Mouse (Mus musculus): ENCODE data around the gene Rasgef1a. TPM values are rescaled to one million over a fixed set of nuclear protein-coding genes. Genes with fewer than 3 reads are reported as not detected.

Gene Rasgef1a
- polyA plus RNA-seq, 1 experiment from 2014 or later, result 0.05 TPM

DNA sequence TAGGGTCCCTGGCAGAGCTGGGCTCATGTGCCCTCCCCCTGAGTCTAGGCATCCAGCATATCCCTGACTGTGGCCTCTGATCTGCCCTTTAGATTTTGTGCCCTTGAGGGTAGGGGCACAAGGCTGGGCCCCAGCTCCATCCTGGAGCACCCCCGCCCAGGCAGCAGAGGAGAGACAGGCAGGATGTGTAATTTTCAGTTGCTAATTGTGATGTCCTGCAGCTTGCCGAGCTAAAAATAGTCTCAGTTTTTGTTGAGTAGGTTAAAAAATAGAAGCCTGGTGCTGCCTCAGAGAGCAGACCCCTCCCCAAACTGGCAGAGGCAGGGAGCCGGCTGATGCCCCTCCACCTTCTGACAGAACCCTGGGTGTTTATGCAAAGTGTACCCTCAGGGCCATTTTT is 62.9 kb downstream of the Rasgef1a start:
- no peaks in the 10 kb centered on the region for H3K27me3 ChIP-seq
- WGBS (ENCODE audit: insufficient replicate concordance), result 35% methylated on average over 3 of the region's 3 CpGs
- no peak overlapping the region for H3K9ac ChIP-seq
- no peaks in the 10 kb centered on the region for H3K36me3 ChIP-seq (replicated peaks)
- no peak overlapping the region for H3K27ac ChIP-seq (replicated peaks)
- no peak overlapping the region for H3K4me2 ChIP-seq
- ATAC-seq (ENCODE audit: insufficient read depth), result no peak
- no peaks in the 10 kb centered on the region for H3K4me1 ChIP-seq (replicated peaks)
- H3K4me3 ChIP-seq (replicated peaks), result no peak overlapping the region
- H3K9me3 ChIP-seq (replicated peaks), result no peaks in the 10 kb centered on the region

DNA sequence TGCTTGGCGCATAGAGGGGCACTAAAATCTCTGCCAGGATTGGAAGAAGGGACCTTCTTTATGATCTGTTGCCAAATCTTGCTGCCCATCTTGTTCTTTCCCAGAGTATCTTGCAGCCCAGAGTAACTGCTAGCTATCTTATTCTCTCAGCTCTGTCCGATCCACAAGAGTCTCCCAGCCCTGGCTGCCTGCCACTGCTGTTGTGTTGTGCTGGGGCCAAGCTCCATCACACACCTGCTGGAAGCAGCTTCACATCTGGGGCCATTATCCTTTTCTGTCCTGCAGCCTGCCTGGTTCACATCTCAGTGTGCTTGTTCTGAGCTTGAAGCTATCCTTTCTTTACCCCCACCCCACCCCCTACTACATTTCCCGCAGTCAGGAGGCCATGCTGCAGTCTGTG is 65.0 kb downstream of the Rasgef1a start:
- H3K4me2 ChIP-seq, result no peak overlapping the region
- H3K9me3 ChIP-seq (replicated peaks), result no peaks in the 10 kb centered on the region
- H3K4me1 ChIP-seq (replicated peaks), result no peaks in the 10 kb centered on the region
- H3K27ac ChIP-seq (replicated peaks), result no peak overlapping the region
- no peak overlapping the region for H3K9ac ChIP-seq
- no peak for ATAC-seq (ENCODE audit: insufficient read depth)
- H3K36me3 ChIP-seq (replicated peaks), result no peaks in the 10 kb centered on the region
- H3K4me3 ChIP-seq (replicated peaks), result no peak overlapping the region
- WGBS (ENCODE audit: insufficient replicate concordance), result 63% methylated on average over 3 of the region's 3 CpGs
- H3K27me3 ChIP-seq, result no peaks in the 10 kb centered on the region

DNA sequence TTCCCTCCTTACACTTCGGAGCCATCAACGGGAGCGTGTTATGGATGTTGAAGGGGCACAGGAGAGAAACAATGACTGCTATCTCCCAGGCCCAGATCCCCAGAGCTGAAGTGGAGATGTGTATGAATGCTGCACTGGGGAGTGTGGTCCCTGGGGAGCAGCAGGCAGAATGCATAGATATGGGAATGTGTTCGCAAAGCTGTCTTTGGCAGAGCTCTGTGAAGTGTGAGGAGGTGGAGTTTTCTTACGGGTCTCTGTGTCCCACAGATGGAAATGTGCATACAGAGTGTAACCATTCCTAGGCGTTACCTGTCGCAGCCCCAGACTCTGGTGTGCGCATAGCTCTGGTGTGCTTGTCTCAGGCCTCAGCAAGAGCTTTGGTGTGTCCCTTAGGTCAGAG is 65.5 kb downstream of the Rasgef1a start:
- no peak overlapping the region for H3K9ac ChIP-seq
- WGBS (ENCODE audit: insufficient replicate concordance), result 80% methylated on average over 8 of the region's 8 CpGs

DNA sequence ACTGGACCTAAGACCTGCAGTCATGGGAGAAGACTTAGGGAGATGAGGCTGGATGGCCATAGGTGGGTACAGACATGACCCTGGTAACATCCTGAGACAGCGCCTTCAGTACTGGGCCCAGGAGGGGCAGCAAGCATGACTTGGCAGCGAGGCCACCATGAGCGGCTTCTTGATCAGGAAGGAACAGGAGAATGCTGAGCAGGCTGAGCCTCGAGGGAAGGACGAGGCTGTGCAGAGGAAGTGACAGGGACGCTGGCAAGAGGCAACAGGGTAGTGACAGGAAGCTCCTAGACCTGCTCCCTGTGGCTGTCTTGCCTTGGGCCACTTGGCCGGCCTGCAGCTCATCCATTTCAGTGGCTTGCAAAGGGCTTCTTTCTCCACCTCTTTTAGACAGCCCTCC is 66.2 kb downstream of the Rasgef1a start:
- H3K9ac ChIP-seq, result no peak overlapping the region
- no peak for ATAC-seq (ENCODE audit: insufficient read depth)
- H3K27me3 ChIP-seq, result no peaks in the 10 kb centered on the region
- H3K4me1 ChIP-seq (replicated peaks), result no peaks in the 10 kb centered on the region
- 35% methylated on average over 7 of the region's 7 CpGs for WGBS (ENCODE audit: insufficient replicate concordance)
- no peak overlapping the region for H3K4me3 ChIP-seq (replicated peaks)
- no peak overlapping the region for H3K4me2 ChIP-seq
- no peaks in the 10 kb centered on the region for H3K9me3 ChIP-seq (replicated peaks)
- no peak overlapping the region for H3K27ac ChIP-seq (replicated peaks)
- no peaks in the 10 kb centered on the region for H3K36me3 ChIP-seq (replicated peaks)

More for the DNA sequence above, 65.5 kb downstream of the Rasgef1a start:
- Histone ChIP-seq H3K4me1 (replicated peaks) (no peaks in the 10 kb centered on the region), H3K4me2 (no peak overlapping the region), H3K36me3 (replicated peaks) (no peaks in the 10 kb centered on the region), H3K27me3 (no peaks in the 10 kb centered on the region), H3K4me3 (replicated peaks) (no peak overlapping the region), H3K9me3 (replicated peaks) (no peaks in the 10 kb centered on the region), H3K27ac (replicated peaks) (no peak overlapping the region)
- no peak for ATAC-seq (ENCODE audit: insufficient read depth)

DNA sequence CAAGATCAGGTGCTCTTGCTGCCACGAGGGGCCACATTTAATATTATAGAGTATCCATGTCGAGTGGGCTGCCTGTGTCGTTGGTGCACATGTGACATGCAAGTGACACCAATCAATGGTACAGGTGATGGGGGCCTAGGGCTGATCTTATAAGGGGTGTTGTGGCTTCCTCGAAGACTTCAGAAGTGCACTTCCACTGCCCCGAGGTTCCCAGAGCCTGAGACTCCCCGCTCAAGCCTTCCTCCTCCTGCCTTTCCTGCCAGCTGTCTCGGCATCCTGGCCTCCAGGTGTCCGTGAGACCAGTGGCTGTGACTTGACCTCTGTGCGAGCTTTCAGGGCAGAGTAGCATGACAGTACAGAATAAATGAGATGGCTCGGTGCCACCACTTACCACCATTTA is 67.5 kb downstream of the Rasgef1a start:
- Histone ChIP-seq H3K4me2 (no peak overlapping the region), H3K4me3 (replicated peaks) (no peak overlapping the region), H3K9me3 (replicated peaks) (no peaks in the 10 kb centered on the region), H3K27ac (replicated peaks) (no peak overlapping the region), H3K36me3 (replicated peaks) (no peaks in the 10 kb centered on the region), H3K27me3 (no peaks in the 10 kb centered on the region), H3K4me1 (replicated peaks) (no peaks in the 10 kb centered on the region), H3K9ac (no peak overlapping the region)
- ATAC-seq (ENCODE audit: insufficient read depth), result no peak
- WGBS (ENCODE audit: insufficient replicate concordance), result 51% methylated on average over 10 of the region's 10 CpGs

DNA sequence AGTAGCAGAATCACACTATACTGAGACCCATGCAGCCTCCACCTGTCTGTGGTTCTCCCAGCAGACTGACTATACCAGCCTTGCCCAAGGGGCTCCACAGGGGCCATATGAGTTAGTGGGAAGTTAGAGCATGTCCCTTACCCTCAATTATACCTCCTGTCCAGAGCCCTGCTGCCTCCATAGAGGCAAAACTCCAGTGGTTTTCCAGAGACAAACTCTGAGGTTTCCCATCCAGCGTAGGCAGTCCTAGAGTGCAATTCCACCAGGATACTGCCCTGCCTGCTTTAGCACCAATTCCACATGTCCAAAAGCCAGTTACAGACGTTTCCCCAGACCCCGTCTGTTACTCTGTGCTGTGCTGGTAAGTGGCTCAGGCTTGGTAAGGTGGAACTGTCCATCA is 68.1 kb downstream of the Rasgef1a start:
- Histone ChIP-seq H3K27me3 (no peaks in the 10 kb centered on the region), H3K4me2 (no peak overlapping the region), H3K27ac (replicated peaks) (no peak overlapping the region), H3K36me3 (replicated peaks) (no peaks in the 10 kb centered on the region), H3K4me1 (replicated peaks) (no peaks in the 10 kb centered on the region), H3K9me3 (replicated peaks) (no peaks in the 10 kb centered on the region), H3K9ac (no peak overlapping the region), H3K4me3 (replicated peaks) (no peak overlapping the region)
- ATAC-seq (ENCODE audit: insufficient read depth), result no peak
- 56% methylated on average over 3 of the region's 3 CpGs for WGBS (ENCODE audit: insufficient replicate concordance)

DNA sequence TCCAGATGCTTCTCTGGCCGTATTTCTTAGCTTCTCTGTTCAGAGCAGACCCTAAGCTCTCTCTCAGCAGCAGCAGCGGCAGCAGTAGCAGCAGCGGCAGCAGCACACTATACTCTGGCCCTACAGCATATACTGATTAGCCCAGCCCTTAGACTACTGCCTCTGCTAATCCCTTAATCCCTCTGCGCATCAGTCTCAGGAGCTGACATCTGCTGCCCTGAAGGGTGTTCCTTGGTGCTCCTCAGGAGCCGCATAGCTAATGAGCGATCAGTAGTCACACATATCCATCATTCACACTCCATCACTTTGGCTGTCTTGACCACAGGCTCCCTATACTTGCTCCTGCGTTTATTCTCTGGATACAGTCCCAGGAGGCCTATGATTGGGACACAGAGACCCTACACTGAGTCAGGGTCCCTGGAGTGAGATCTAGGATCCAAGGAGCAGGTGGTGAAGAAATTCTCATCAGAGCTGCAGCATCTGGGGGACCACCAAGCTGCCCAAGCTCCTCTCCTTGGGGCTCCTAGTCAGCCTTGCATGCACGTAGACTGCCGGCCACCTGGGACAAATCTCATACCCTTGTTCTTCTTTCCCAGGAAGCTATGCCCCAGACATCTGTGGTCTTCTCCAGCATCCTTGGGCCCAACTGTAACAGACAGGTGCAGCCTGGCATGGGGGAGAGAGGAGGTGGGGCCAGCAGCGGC is 68.7 kb downstream of the Rasgef1a start:
- H3K27me3 ChIP-seq, result no peaks in the 10 kb centered on the region
- no peaks in the 10 kb centered on the region for H3K36me3 ChIP-seq (replicated peaks)
- H3K9ac ChIP-seq, result no peak overlapping the region
- no peak overlapping the region for H3K4me3 ChIP-seq (replicated peaks)
- WGBS (ENCODE audit: insufficient replicate concordance), result 56% methylated on average over 10 of the region's 10 CpGs
- H3K4me2 ChIP-seq, result no peak overlapping the region
- H3K9me3 ChIP-seq (replicated peaks), result no peaks in the 10 kb centered on the region
- ATAC-seq (ENCODE audit: insufficient read depth), result no peak
- H3K27ac ChIP-seq (replicated peaks), result no peak overlapping the region
- no peaks in the 10 kb centered on the region for H3K4me1 ChIP-seq (replicated peaks)

DNA sequence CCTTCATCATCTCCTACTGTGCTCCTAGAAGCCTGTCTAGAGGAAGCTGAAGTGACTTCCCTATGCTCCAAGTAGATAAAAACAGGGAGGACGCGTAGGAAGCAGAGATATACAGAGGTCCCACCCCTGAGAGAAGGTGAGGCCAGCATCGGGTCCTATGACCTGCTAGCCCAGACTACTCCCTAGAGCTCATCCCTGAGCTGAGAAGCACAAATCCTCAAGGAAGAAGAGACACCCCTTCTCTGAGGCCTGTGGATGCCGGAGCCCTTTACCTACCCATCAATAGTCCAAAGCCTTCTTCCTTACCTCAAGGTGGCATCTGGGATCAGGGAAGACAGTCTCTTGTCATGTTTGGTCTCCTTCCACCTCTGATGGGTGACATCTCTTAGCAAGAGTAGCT is 69.5 kb downstream of the Rasgef1a start:
- Histone ChIP-seq H3K9ac (no peak overlapping the region), H3K27me3 (no peaks in the 10 kb centered on the region), H3K4me2 (no peak overlapping the region), H3K9me3 (replicated peaks) (no peaks in the 10 kb centered on the region), H3K4me1 (replicated peaks) (no peaks in the 10 kb centered on the region), H3K36me3 (replicated peaks) (no peaks in the 10 kb centered on the region), H3K4me3 (replicated peaks) (no peak overlapping the region), H3K27ac (replicated peaks) (no peak overlapping the region)
- 73% methylated on average over 4 of the region's 4 CpGs for WGBS (ENCODE audit: insufficient replicate concordance)
- ATAC-seq (ENCODE audit: insufficient read depth), result no peak

DNA sequence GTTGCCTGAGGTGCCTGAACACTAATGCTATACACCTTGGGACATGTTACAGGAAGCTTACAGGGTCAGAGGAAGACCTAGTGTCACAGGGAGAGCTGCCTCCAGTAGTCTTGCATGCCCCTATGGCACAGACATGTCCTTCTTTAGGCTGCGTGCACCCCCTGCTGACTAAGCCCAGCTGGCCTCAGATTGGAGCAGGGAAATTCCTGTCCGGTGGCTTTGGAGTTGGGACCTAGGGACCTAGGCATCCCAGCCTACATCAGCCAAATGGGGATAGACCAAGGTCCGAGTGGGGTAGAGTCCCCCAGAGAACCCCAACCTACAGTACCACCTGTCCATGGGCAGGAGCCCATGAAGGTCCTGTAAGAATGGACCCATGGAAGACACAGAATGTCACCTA is 71.1 kb downstream of the Rasgef1a start:
- Histone ChIP-seq H3K36me3 (replicated peaks) (no peaks in the 10 kb centered on the region), H3K4me3 (replicated peaks) (no peak overlapping the region), H3K9me3 (replicated peaks) (no peaks in the 10 kb centered on the region), H3K9ac (no peak overlapping the region), H3K27ac (replicated peaks) (no peak overlapping the region), H3K4me2 (no peak overlapping the region), H3K4me1 (replicated peaks) (no peaks in the 10 kb centered on the region), H3K27me3 (no peaks in the 10 kb centered on the region)
- ATAC-seq (ENCODE audit: insufficient read depth), result no peak
- 57% methylated on average over 3 of the region's 3 CpGs for WGBS (ENCODE audit: insufficient replicate concordance)

DNA sequence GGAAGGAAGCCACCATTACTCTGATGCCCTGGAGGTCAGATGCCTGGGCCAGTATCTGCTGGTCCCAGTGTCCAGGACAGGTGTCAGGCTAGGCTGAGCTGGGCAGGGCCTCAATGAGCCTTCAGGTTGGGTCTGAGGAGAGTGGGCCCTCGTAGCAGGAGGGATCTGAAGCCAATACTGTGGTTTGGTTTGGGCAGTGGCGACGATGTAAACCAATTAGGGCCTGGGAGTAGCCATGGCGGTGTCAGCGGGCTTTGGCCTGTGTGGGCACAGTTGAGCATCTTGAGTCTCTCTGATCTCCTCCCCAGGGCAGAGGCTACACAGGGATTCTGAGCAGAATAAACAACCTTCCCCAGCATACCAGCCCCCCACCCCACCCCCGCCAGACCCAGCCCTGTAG is 72.4 kb downstream of the Rasgef1a start:
- Histone ChIP-seq H3K4me3 (replicated peaks) (no peak overlapping the region), H3K9ac (no peak overlapping the region), H3K36me3 (replicated peaks) (no peaks in the 10 kb centered on the region), H3K4me1 (replicated peaks) (no peaks in the 10 kb centered on the region), H3K4me2 (no peak overlapping the region), H3K27me3 (no peaks in the 10 kb centered on the region), H3K27ac (replicated peaks) (no peak overlapping the region), H3K9me3 (replicated peaks) (no peaks in the 10 kb centered on the region)
- no peak for ATAC-seq (ENCODE audit: insufficient read depth)
- WGBS (ENCODE audit: insufficient replicate concordance), result 60% methylated on average over 6 of the region's 6 CpGs

DNA sequence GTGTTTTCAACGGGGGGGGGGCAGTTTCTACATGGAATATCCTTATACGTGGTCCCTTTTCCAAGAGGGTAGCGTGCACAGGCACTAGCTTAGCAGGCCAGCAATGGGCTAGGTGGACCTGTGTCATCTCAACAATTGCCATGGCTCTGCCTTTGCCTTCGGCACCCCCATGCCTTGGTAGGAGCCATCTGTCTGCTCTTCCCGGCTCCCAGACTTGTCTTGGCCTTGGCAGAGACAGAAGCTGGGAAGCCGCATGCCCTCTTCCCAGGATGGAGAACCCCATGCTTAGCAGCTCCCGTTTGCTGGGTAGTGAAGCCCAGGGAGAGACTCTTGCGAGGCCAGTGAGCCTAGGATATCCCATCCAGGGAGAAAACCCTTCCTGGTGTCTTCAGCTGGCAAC is 73.4 kb downstream of the Rasgef1a start:
- no peak overlapping the region for H3K27ac ChIP-seq (replicated peaks)
- 67% methylated on average over 8 of the region's 8 CpGs for WGBS (ENCODE audit: insufficient replicate concordance)
- no peaks in the 10 kb centered on the region for H3K4me1 ChIP-seq (replicated peaks)
- no peaks in the 10 kb centered on the region for H3K9me3 ChIP-seq (replicated peaks)
- H3K27me3 ChIP-seq, result no peaks in the 10 kb centered on the region
- H3K9ac ChIP-seq, result no peak overlapping the region
- no peak for ATAC-seq (ENCODE audit: insufficient read depth)
- H3K4me3 ChIP-seq (replicated peaks), result no peak overlapping the region
- H3K36me3 ChIP-seq (replicated peaks), result no peaks in the 10 kb centered on the region
- H3K4me2 ChIP-seq, result no peak overlapping the region

DNA sequence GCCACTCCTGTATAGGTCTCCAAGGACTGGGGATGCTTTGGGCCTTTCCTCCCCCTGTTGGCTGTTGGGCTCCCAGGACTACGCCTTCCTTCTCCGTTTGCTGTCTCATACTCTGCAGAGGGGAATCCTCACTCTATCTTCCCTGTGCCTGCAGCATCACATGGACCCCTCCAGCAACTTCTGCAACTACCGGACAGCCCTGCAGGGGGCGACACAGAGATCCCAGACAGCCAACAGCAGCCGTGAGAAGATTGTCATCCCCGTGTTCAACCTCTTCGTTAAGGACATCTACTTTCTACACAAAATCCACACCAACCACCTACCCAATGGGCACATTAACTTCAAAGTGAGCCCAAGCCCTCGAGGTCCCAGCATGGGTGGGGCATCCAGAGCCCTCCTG is 76.7 kb downstream of the Rasgef1a start:
- H3K4me3 ChIP-seq (replicated peaks), result no peak overlapping the region
- H3K36me3 ChIP-seq (replicated peaks), result no peaks in the 10 kb centered on the region
- no peaks in the 10 kb centered on the region for H3K4me1 ChIP-seq (replicated peaks)
- no peak for ATAC-seq (ENCODE audit: insufficient read depth)
- no peaks in the 10 kb centered on the region for H3K27me3 ChIP-seq
- no peak overlapping the region for H3K9ac ChIP-seq
- no peak overlapping the region for H3K4me2 ChIP-seq
- H3K9me3 ChIP-seq (replicated peaks), result no peaks in the 10 kb centered on the region
- 38% methylated on average over 8 of the region's 8 CpGs for WGBS (ENCODE audit: insufficient replicate concordance)
- H3K27ac ChIP-seq (replicated peaks), result no peak overlapping the region

Data from liver, embryonic 15.5 days (tissue).